In the genomic region with DNA sequence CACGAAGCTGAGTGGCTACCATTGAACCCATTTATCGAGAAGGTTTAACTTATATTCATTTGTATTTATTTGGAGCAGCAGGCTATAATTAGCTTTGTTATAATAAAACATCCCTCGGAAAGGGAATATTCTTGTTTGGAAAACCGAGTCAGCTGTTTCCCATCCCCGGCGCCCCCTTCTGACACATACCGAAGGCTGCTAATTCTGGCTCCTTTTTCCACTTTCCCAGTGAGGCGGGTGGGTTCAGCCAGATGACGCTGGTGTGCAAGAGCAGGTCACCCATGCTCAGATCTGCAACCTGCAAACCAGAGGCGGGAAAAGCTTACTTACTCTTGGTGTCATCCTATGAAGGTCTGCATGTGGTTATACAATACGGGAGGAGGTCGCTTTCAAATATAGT, we compare ENCODE assay signal across 21 mouse cellular contexts.
A peak's percentile ranks its signal among the peaks of the same experiment; 100 is the strongest.
DNase-seq lines count a peak whose midpoint lies in the region; ATAC-seq and TF ChIP-seq lines count a peak whose summit lies in the region.
"Had no signal": no experiment of that assay in that cellular context is flagged by ENCODE, and none has a peak within 500 bp of the region (broad histone marks: within the 10 kb centered on the region; RNA-seq: fewer than 3 reads in every experiment).

No protein-coding gene starts in this region.

- TF ChIP-seq CTCF in lung, embryonic 14.5 days (IDR thresholded peaks at IDR 0.05; ENCODE audit: low read depth), result no peak

- no peak for ATAC-seq in lung, embryonic 14.5 days (ENCODE audit: insufficient read depth)
- no peak for ATAC-seq in midbrain, embryonic 16.5 days
- ATAC-seq in intestine, embryonic 16.5 days, result no peak
- ATAC-seq: CD4-positive, CD25-positive, alpha-beta regulatory T cell, adult 4 months; forebrain, embryonic 13.5 days; forebrain, postnatal 0 days had no signal

- WGBS in lung, embryonic 14.5 days, result 57% methylated on average over 12 of the region's 12 CpGs
- 87% methylated on average over 12 of the region's 12 CpGs for WGBS in midbrain, embryonic 16.5 days
- 72% methylated on average over 12 of the region's 12 CpGs for WGBS in intestine, embryonic 16.5 days

- H3K4me1 ChIP-seq in lung, embryonic 14.5 days (ENCODE audit: insufficient read depth), result no peaks in the 10 kb centered on the region
- H3K4me1 ChIP-seq in midbrain, embryonic 16.5 days (ENCODE audit: control insufficient read depth, insufficient read depth, low read length), result no peaks in the 10 kb centered on the region
- H3K4me1 ChIP-seq in intestine, embryonic 16.5 days (ENCODE audit: control insufficient read depth, insufficient read depth, low read length), result peaks cover 4% of the 10 kb centered on the region; the same call in 1 of the 2 replicates
- H3K4me1 ChIP-seq: embryonic facial prominence, embryonic 10.5 days; forebrain, embryonic 13.5 days; hindbrain, embryonic 15.5 days had no signal

- DNase-seq in adrenal gland, postnatal 14 days, result peak; percentile 1
- no peak for DNase-seq in adrenal gland, postnatal 4 days (ENCODE audit: low spot score in 2 of 2)
- peak; percentile 56 for DNase-seq in lung, embryonic 14.5 days
- DNase-seq in lung, postnatal 25 days (ENCODE audit: low spot score), result peak; percentile 26
- no peak for DNase-seq in frontal cortex, postnatal 10 days (ENCODE audit: low spot score in 2 of 2)
- DNase-seq: adrenal gland, postnatal 25 days; B cell, adult 2 months; cerebellum, adult 11 months; cerebellum, adult 9-10 months; cerebellum, postnatal 25 days; forebrain, postnatal 0 days; gastrocnemius, adult 2 months; gastrocnemius, postnatal 25 days; heart, postnatal 36 days had no signal

- no peak overlapping the region for H3K9ac ChIP-seq in lung, embryonic 14.5 days
- no peak overlapping the region for H3K9ac ChIP-seq in midbrain, embryonic 16.5 days (ENCODE audit: low read depth, low read length)
- H3K9ac ChIP-seq in intestine, embryonic 16.5 days (ENCODE audit: low read depth, low read length), result no peak overlapping the region
- H3K9ac ChIP-seq: forebrain, embryonic 13.5 days; forebrain, postnatal 0 days; heart, embryonic 13.5 days; hindbrain, embryonic 15.5 days had no signal

- no peak overlapping the region for H3K4me3 ChIP-seq in lung, embryonic 14.5 days (ENCODE audit: low read depth, low read length)
- H3K4me3 ChIP-seq in midbrain, embryonic 16.5 days (ENCODE audit: low read depth, low read length), result no peak overlapping the region
- H3K4me3 ChIP-seq in intestine, embryonic 16.5 days (ENCODE audit: low read length), result no peak overlapping the region
- H3K4me3 ChIP-seq: embryonic facial prominence, embryonic 10.5 days; forebrain, embryonic 13.5 days; gastrocnemius, adult 2 months; heart, embryonic 13.5 days; hindbrain, embryonic 15.5 days had no signal

- peaks cover 15% of the 10 kb centered on the region; the same call in 1 of the 2 replicates for H3K36me3 ChIP-seq in lung, embryonic 14.5 days (ENCODE audit: insufficient read depth)
- peaks cover 16% of the 10 kb centered on the region for H3K36me3 ChIP-seq in midbrain, embryonic 16.5 days (ENCODE audit: control insufficient read depth, insufficient read depth, low read length)
- 0 out of 2 replicates have a peak, but pooled peaks cover 4% of the 10 kb centered on the region for H3K36me3 ChIP-seq in intestine, embryonic 16.5 days (ENCODE audit: control insufficient read depth, insufficient read depth, low read length)

- no peak overlapping the region for H3K27ac ChIP-seq in lung, embryonic 14.5 days (ENCODE audit: low read depth)
- no peak overlapping the region for H3K27ac ChIP-seq in midbrain, embryonic 16.5 days (ENCODE audit: low read length)
- H3K27ac ChIP-seq in intestine, embryonic 16.5 days (ENCODE audit: low read length), result no peak overlapping the region
- H3K27ac ChIP-seq: embryonic facial prominence, embryonic 10.5 days; forebrain, embryonic 13.5 days; gastrocnemius, adult 2 months; hindbrain, embryonic 15.5 days had no signal

- no peaks in the 10 kb centered on the region for H3K9me3 ChIP-seq in lung, embryonic 14.5 days (ENCODE audit: low read depth, low read length)
- H3K9me3 ChIP-seq in midbrain, embryonic 16.5 days (replicated peaks; ENCODE audit: control insufficient read depth, low read length, poor library complexity, severe bottlenecking), result no peaks in the 10 kb centered on the region
- no peaks in the 10 kb centered on the region for H3K9me3 ChIP-seq in intestine, embryonic 16.5 days (ENCODE audit: control insufficient read depth, low read length)
- H3K9me3 ChIP-seq: embryonic facial prominence, embryonic 10.5 days; forebrain, embryonic 13.5 days; heart, embryonic 13.5 days; hindbrain, embryonic 15.5 days had no signal

- no peaks in the 10 kb centered on the region for H3K27me3 ChIP-seq in lung, embryonic 14.5 days (ENCODE audit: insufficient read depth, low read length)
- no peaks in the 10 kb centered on the region for H3K27me3 ChIP-seq in midbrain, embryonic 16.5 days (ENCODE audit: control insufficient read depth, insufficient read depth, low read depth, low read length)
- no peaks in the 10 kb centered on the region for H3K27me3 ChIP-seq in intestine, embryonic 16.5 days (replicated peaks; ENCODE audit: control insufficient read depth, insufficient read depth, low read length)
- H3K27me3 ChIP-seq: forebrain, embryonic 13.5 days; heart, embryonic 13.5 days; hindbrain, embryonic 15.5 days had no signal

- no peak overlapping the region for H3K4me2 ChIP-seq in lung, embryonic 14.5 days
- H3K4me2 ChIP-seq in midbrain, embryonic 16.5 days (ENCODE audit: low read length), result no peak overlapping the region
- no peak overlapping the region for H3K4me2 ChIP-seq in intestine, embryonic 16.5 days (ENCODE audit: low read depth, low read length)
- H3K4me2 ChIP-seq: forebrain, embryonic 13.5 days; heart, embryonic 13.5 days; hindbrain, embryonic 15.5 days had no signal

Comparison
In these comparisons a context has a peak if more than half of its experiments do, and no peak if none do; other contexts are left out.
1. DNase-seq: peak in adrenal gland, postnatal 14 days (single experiment), lung, embryonic 14.5 days (single experiment) and lung, postnatal 25 days (single experiment); none in adrenal gland, postnatal 4 days (0 of 2) and frontal cortex, postnatal 10 days (0 of 2).